9 mouse cellular contexts compared by ENCODE assay signal in genomic region chr11:116197584-116197906, GRCm38 (mm10). TPM values are rescaled to one million over a fixed set of nuclear protein-coding genes. Genes with fewer than 3 reads are reported as not detected.
DNase-seq lines count a peak whose midpoint lies in the region; ATAC-seq and TF ChIP-seq lines count a peak whose summit lies in the region.
"Had no signal": no experiment of that assay in that cellular context is flagged by ENCODE, and none has a peak within 500 bp of the region (broad histone marks: within the 10 kb centered on the region; RNA-seq: fewer than 3 reads in every experiment).

No protein-coding gene starts in this region.

- ATAC-seq in lung, embryonic 14.5 days (ENCODE audit: insufficient read depth), result no peak
- ATAC-seq in limb, embryonic 12.5 days (ENCODE audit: insufficient number of reproducible peaks, insufficient read depth, low FRiP score, low TSS enrichment, low read depth), result no peak

- no peak for TF ChIP-seq CTCF in cerebellum, adult 2 months (IDR thresholded peaks at IDR 0.05; ENCODE audit: borderline replicate concordance, insufficient read depth, low read depth, low read length)
- no peak for TF ChIP-seq CTCF in lung, embryonic 14.5 days (IDR thresholded peaks at IDR 0.05; ENCODE audit: low read depth)
- TF ChIP-seq CTCF in small intestine, adult 2 months (IDR thresholded peaks at IDR 0.05; ENCODE audit: extremely low read depth, insufficient read length, insufficient replicate concordance, low read depth, low read length), result no peak

- H3K9me3 ChIP-seq in lung, embryonic 14.5 days (ENCODE audit: low read depth, low read length), result no peaks in the 10 kb centered on the region
- H3K9me3 ChIP-seq in limb, embryonic 12.5 days, result no peaks in the 10 kb centered on the region

- no peak for TF ChIP-seq POLR2A in cerebellum, adult 2 months (IDR thresholded peaks at IDR 0.05; ENCODE audit: borderline replicate concordance, insufficient read depth, low read length)
- 0 out of 2 replicates have a peak, but pooled peaks have one; percentile 23 for TF ChIP-seq POLR2A in small intestine, adult 2 months (IDR thresholded peaks at IDR 0.05; ENCODE audit: low read depth, low read length)

- H3K4me3 ChIP-seq in cerebellum, adult 2 months (replicated peaks; ENCODE audit: insufficient read depth, low read depth, low read length), result peak overlapping the region; percentile 15
- 0 out of 2 replicates have a peak overlapping the region, but pooled peaks have one; percentile 51 for H3K4me3 ChIP-seq in lung, embryonic 14.5 days (ENCODE audit: low read depth, low read length)
- no peak overlapping the region for H3K4me3 ChIP-seq in limb, embryonic 12.5 days (replicated peaks)
- peak overlapping the region; percentile 75 for H3K4me3 ChIP-seq in small intestine, adult 2 months (ENCODE audit: low read depth, low read length)

- DNase-seq in cerebellum, adult 2 months, result no peak
- DNase-seq in cerebellum, adult 11-12 months, result no peak
- DNase-seq in lung, embryonic 14.5 days, result no peak
- no peak for DNase-seq in lung, postnatal 14 days
- DNase-seq in right cerebral cortex, postnatal 10 days (ENCODE audit: low spot score in 2 of 2), result no peak
- no peak for DNase-seq in left cerebral cortex, adult 11 months (ENCODE audit: low spot score)
- DNase-seq: right cerebral cortex, postnatal 14 days had no signal

- WGBS in cerebellum, adult 2 months, result 80% methylated on average over 6 of the region's 6 CpGs
- WGBS in lung, embryonic 14.5 days, result 89% methylated on average over 6 of the region's 6 CpGs
- 89% methylated on average over 6 of the region's 6 CpGs for WGBS in limb, embryonic 12.5 days
- WGBS in small intestine, adult 2 months, result 80% methylated on average over 6 of the region's 6 CpGs

- H3K27me3 ChIP-seq in cerebellum, adult 2 months (ENCODE audit: control insufficient read depth, insufficient read depth, low read length), result no peaks in the 10 kb centered on the region
- H3K27me3 ChIP-seq in lung, embryonic 14.5 days (ENCODE audit: insufficient read depth, low read length), result no peaks in the 10 kb centered on the region
- H3K27me3 ChIP-seq in limb, embryonic 12.5 days, result no peaks in the 10 kb centered on the region
- H3K27me3 ChIP-seq in small intestine, adult 2 months (ENCODE audit: control insufficient read depth, insufficient read depth, low read length), result no peaks in the 10 kb centered on the region

- no peaks in the 10 kb centered on the region; the same call in 1 of the 2 replicates for H3K4me1 ChIP-seq in cerebellum, adult 2 months (ENCODE audit: control insufficient read depth, insufficient read depth, low read length)
- H3K4me1 ChIP-seq in lung, embryonic 14.5 days (ENCODE audit: insufficient read depth), result peaks cover 6% of the 10 kb centered on the region; the same call in 1 of the 2 replicates
- H3K4me1 ChIP-seq in limb, embryonic 12.5 days (replicated peaks), result peaks cover 7% of the 10 kb centered on the region
- peaks cover 15% of the 10 kb centered on the region for H3K4me1 ChIP-seq in small intestine, adult 2 months (ENCODE audit: control insufficient read depth, insufficient read depth, insufficient read length, low read length)

- peak overlapping the region; percentile 90; the same call in 1 of the 2 replicates for H3K4me2 ChIP-seq in lung, embryonic 14.5 days
- H3K4me2 ChIP-seq in limb, embryonic 12.5 days, result peak overlapping the region; percentile 81

- H3K27ac ChIP-seq in cerebellum, adult 2 months (ENCODE audit: insufficient read depth, low read length), result no peak overlapping the region
- H3K27ac ChIP-seq in lung, embryonic 14.5 days (ENCODE audit: low read depth), result no peak overlapping the region
- H3K27ac ChIP-seq in limb, embryonic 12.5 days, result no peak overlapping the region
- peak overlapping the region; percentile 70 for H3K27ac ChIP-seq in small intestine, adult 2 months (ENCODE audit: insufficient read depth, low read depth, low read length)

- peaks cover 2% of the 10 kb centered on the region; the same call in 1 of the 2 replicates for H3K36me3 ChIP-seq in lung, embryonic 14.5 days (ENCODE audit: insufficient read depth)
- H3K36me3 ChIP-seq in limb, embryonic 12.5 days, result peaks cover 23% of the 10 kb centered on the region; the same call in 1 of the 2 replicates
- H3K36me3 ChIP-seq in small intestine, adult 2 months (ENCODE audit: control insufficient read depth, insufficient read depth, low read length), result peaks cover 16% of the 10 kb centered on the region

- H3K9ac ChIP-seq in lung, embryonic 14.5 days, result peak overlapping the region; percentile 81; the same call in 1 of the 2 replicates
- H3K9ac ChIP-seq in limb, embryonic 12.5 days (replicated peaks), result no peak overlapping the region

RNA-seq across cellular contexts. Expression of gene Ten1, which starts 1.1 kb away (rescaled TPM):
- 55.2 and 56.8 TPM in 2 replicates for polyA plus RNA-seq in cerebellum, adult 2 months (2012; rRNA removed)
- polyA plus RNA-seq in lung, embryonic 14.5 days (2014; fragmentation: Nextera tagmentation; extraction: Ambion mirVana), result 64.1 and 66.7 TPM in 2 replicates
- polyA plus RNA-seq in limb, embryonic 12.5 days (2016; fragmentation: Nextera tagmentation; extraction: Ambion mirVana), result 64.7 and 71.3 TPM in 2 replicates
- 15.8 and 27.7 TPM in 2 replicates for polyA plus RNA-seq in small intestine, adult 2 months (2012; rRNA removed)

RNA-seq across cellular contexts. Expression of gene Acox1, which starts 1.3 kb away (rescaled TPM):
- polyA plus RNA-seq in cerebellum, adult 2 months (2012; rRNA removed), result 107 and 115 TPM in 2 replicates
- polyA plus RNA-seq in lung, embryonic 14.5 days (2014; fragmentation: Nextera tagmentation; extraction: Ambion mirVana), result 21.4 and 22.1 TPM in 2 replicates
- 18.1 and 21.2 TPM in 2 replicates for polyA plus RNA-seq in limb, embryonic 12.5 days (2016; fragmentation: Nextera tagmentation; extraction: Ambion mirVana)
- polyA plus RNA-seq in small intestine, adult 2 months (2012; rRNA removed), result 71.1 and 112 TPM in 2 replicates

RNA-seq across cellular contexts. Expression of gene Fbf1, which starts 29.6 kb away (rescaled TPM):
- polyA plus RNA-seq in cerebellum, adult 2 months (2012; rRNA removed), result 81.1 and 83.0 TPM in 2 replicates
- polyA plus RNA-seq in lung, embryonic 14.5 days (2014; fragmentation: Nextera tagmentation; extraction: Ambion mirVana), result 30.9 and 35.2 TPM in 2 replicates
- polyA plus RNA-seq in limb, embryonic 12.5 days (2016; fragmentation: Nextera tagmentation; extraction: Ambion mirVana), result 54.0 and 60.3 TPM in 2 replicates
- polyA plus RNA-seq in small intestine, adult 2 months (2012; rRNA removed), result 5.0 and 6.5 TPM in 2 replicates

RNA-seq across cellular contexts. Expression of gene Evpl, which starts 40.3 kb away (rescaled TPM):
- 1.2 and 1.6 TPM in 2 replicates for polyA plus RNA-seq in cerebellum, adult 2 months (2012; rRNA removed)
- 4.4 and 4.8 TPM in 2 replicates for polyA plus RNA-seq in lung, embryonic 14.5 days (2014; fragmentation: Nextera tagmentation; extraction: Ambion mirVana)
- 2.4 and 3.3 TPM in 2 replicates for polyA plus RNA-seq in limb, embryonic 12.5 days (2016; fragmentation: Nextera tagmentation; extraction: Ambion mirVana)
- 6.3 and 12.1 TPM in 2 replicates for polyA plus RNA-seq in small intestine, adult 2 months (2012; rRNA removed)

RNA-seq across cellular contexts. Expression of gene Mrpl38, which starts 58.9 kb away (rescaled TPM):
- polyA plus RNA-seq in cerebellum, adult 2 months (2012; rRNA removed), result 61.9 and 66.2 TPM in 2 replicates
- polyA plus RNA-seq in lung, embryonic 14.5 days (2014; fragmentation: Nextera tagmentation; extraction: Ambion mirVana), result 89.3 and 91.9 TPM in 2 replicates
- polyA plus RNA-seq in limb, embryonic 12.5 days (2016; fragmentation: Nextera tagmentation; extraction: Ambion mirVana), result 86.9 and 90.8 TPM in 2 replicates
- 36.4 and 40.1 TPM in 2 replicates for polyA plus RNA-seq in small intestine, adult 2 months (2012; rRNA removed)
